Mouse (Mus musculus) R1 (cell line): Measurements from ENCODE around the gene Krt20.

ENCODE experiments used
- DNase-seq: peaks from one replicate; pipeline ENCODE4 v3.0.0-alpha.2; 2018; ENCODE audit warnings: low read depth, low spot score

Gene Krt20

GRCm38 (mm10) chr11:99437972-99438371, at the start of gene Krt20:
Gene Krt20 (minus strand): TSS chr11:99438150.
- peak; percentile 34 for DNase-seq

GRCm38 (mm10) chr11:99474981-99475380, 37.0 kb upstream of the Krt20 start:
- DNase-seq, result no peak

- DNase-seq, result no peak
These were observed 35.5 kb upstream of the Krt20 start for GRCm38 (mm10) chr11:99473433-99473832.

- DNase-seq, result no peak
These were observed 34.5 kb upstream of the Krt20 start for GRCm38 (mm10) chr11:99472405-99472804.

- no peak for DNase-seq
These were observed 34.0 kb upstream of the Krt20 start for GRCm38 (mm10) chr11:99471946-99472345.

- no peak for DNase-seq
These were observed 31.3 kb upstream of the Krt20 start for GRCm38 (mm10) chr11:99469228-99469627.

GRCm38 (mm10) chr11:99468566-99468965, 30.6 kb upstream of the Krt20 start:
- no peak for DNase-seq

- DNase-seq, result no peak
These were observed 28.4 kb upstream of the Krt20 start for GRCm38 (mm10) chr11:99466316-99466715.

GRCm38 (mm10) chr11:99464836-99465235, 26.9 kb upstream of the Krt20 start:
- peak; percentile 79 for DNase-seq

GRCm38 (mm10) chr11:99463155-99463554, 25.2 kb upstream of the Krt20 start:
- DNase-seq, result peak; percentile 42

- no peak for DNase-seq
These were observed 23.8 kb upstream of the Krt20 start for GRCm38 (mm10) chr11:99461736-99462135.

- no peak for DNase-seq
These were observed 20.9 kb upstream of the Krt20 start for GRCm38 (mm10) chr11:99458887-99459286.

GRCm38 (mm10) chr11:99454759-99455158, 16.8 kb upstream of the Krt20 start:
- no peak for DNase-seq

- DNase-seq, result no peak
These were observed 16.1 kb upstream of the Krt20 start for GRCm38 (mm10) chr11:99454044-99454443.

GRCm38 (mm10) chr11:99448769-99449168, 10.8 kb upstream of the Krt20 start:
- no peak for DNase-seq

- no peak for DNase-seq
These were observed 3.3 kb upstream of the Krt20 start for GRCm38 (mm10) chr11:99441220-99441619.

GRCm38 (mm10) chr11:99439465-99439864, 1.5 kb upstream of the Krt20 start:
- no peak for DNase-seq

- DNase-seq, result no peak
These were observed 1.3 kb downstream of the Krt20 start for GRCm38 (mm10) chr11:99436625-99437024.

GRCm38 (mm10) chr11:99430670-99431069, 7.3 kb downstream of the Krt20 start:
- DNase-seq, result peak; percentile 59

- no peak for DNase-seq
These were observed 15.8 kb downstream of the Krt20 start, which contains the start of gene Krt12 for GRCm38 (mm10) chr11:99422159-99422558. Gene Krt12 (minus strand): TSS chr11:99422259.

- DNase-seq, result no peak
These were observed 17.4 kb downstream of the Krt20 start for GRCm38 (mm10) chr11:99420586-99420985.

GRCm38 (mm10) chr11:99417819-99418218, 20.1 kb downstream of the Krt20 start:
- no peak for DNase-seq

- no peak for DNase-seq
These were observed 21.0 kb downstream of the Krt20 start for GRCm38 (mm10) chr11:99416902-99417301.

GRCm38 (mm10) chr11:99414463-99415147, 23.3 kb downstream of the Krt20 start:
- no peak for DNase-seq
